Mouse (Mus musculus) left cerebral cortex, postnatal 36 days (tissue): Measurements from ENCODE around the gene Dpep1. TPM values are rescaled to one million over a fixed set of nuclear protein-coding genes. Genes with fewer than 3 reads are reported as not detected.

Experiments
- DNase-seq, 2 experiments: peaks; one replicate each; pipeline ENCODE4 v3.0.0; 2021 to 2022; ENCODE audit warnings: low spot score in 2 of 2, mixed read lengths in 1 of 2
- intact Hi-C: fragments of 180-260 bp; cut with DNase I; formaldehyde crosslinking; loops from one replicate; pipeline ENCODE4 v1.15.1; 2025
- total RNA-seq, 2 experiments: library from RNA; stranded (reverse); gene quantifications; 2 replicates each; pipeline ENCODE4 v1.2.3; 2021

Dpep1 gene
- total RNA-seq, 2 experiments from 2014 or later, result not detected

DNA sequence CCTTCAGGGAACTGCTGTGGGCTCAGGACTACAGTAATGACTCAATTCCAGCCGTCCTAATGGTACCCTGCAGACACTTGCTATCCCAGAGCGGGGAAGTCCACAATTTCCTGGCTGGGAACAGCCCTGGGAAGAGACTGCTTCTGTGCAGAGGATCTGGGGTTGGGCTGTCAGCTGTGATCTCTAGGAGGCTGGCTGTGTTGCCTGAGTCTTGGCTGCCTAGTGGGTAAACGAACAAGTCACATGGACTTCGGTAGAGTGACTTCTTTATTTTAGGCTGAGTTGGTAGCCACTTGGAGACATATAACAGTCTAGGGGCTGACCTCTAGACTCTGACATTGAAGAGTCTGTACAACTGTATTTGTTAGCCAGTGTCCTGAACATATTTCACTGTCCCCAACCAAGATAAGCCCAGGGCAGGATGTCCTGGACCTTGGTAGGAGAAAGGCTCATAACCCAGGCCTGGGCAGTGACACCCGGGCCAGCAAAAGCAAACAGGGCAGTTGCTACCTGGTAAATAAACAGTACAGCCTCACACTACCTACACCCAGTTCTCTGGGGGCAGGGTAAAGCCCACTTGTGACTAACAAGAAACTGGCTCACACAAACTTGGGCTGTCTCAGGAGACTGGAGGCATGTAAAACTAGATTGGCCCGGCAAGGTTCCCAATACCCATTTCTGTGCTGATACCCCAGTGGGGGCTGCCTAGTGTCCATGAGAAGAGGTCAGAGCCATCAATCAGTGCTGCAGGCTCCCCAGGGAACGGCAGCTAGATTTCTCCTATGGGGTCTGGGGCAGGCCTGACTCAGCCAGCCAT is 56.3 kb downstream of the Dpep1 start:
- intact Hi-C loops, result no loop called here
- DNase-seq, result no peak

DNA sequence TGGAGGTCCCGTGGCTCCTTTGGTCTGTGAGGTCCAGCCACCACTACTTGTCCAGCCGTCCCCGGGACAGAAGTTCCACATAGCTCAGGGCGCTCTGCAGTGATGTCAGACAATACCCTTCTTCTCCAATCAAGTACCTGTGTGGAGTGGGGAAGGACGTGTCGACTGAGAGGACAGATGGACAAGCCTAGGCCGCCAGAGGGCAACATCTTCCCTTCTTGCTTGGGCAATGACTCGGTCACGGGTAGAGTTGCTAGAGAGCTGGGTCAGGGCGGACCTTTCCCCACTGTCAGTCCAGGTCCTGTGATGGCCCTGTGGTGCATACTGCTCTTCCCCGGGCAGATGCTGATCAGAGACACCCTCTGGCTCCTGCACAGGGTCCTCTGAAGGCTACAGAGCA is 57.0 kb downstream of the Dpep1 start:
- intact Hi-C loops, result no loop called here
- no peak for DNase-seq

DNA sequence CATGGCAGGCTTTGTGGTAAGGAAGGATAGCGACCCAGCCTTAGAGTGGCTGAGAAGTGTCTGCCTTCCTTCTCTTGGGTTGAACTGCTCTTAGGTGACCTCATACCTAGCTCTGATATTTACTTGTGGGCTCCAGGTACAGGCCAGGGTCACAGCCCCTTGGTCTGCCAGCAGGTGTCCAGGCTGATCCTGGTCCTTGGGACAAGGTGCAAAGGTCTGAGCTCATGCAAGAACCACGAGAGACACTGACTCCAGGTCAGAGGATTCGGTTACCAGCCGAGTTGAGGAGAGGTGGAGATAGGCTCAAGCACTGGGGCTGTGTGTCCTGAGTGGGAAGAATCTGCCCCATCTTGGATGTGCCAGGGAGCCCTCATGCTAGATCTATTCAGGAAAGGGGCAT is 58.3 kb downstream of the Dpep1 start:
- DNase-seq, result no peak
- intact Hi-C loops, result no loop called here

DNA sequence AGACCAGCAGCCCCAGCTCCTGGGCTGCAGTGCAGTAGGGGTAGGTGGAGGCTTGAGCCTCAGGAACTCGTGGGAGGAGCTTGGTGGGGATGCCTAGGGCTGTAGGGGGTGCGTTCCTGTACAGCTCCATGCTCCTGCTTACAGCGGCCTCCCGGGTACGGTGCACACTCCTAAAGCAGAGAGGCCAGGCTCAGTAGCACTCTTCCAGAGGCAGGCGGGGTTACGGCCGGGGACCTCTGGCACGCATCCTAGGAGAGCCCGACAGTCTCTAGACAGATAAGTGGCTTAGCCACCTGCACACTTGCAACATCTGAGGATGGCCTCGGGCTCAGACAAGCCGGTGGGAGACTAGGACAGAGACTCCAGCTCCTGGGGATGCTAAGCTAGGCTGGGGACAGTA is 59.5 kb downstream of the Dpep1 start:
- no peak for DNase-seq
- intact Hi-C loops, result no loop called here

DNA sequence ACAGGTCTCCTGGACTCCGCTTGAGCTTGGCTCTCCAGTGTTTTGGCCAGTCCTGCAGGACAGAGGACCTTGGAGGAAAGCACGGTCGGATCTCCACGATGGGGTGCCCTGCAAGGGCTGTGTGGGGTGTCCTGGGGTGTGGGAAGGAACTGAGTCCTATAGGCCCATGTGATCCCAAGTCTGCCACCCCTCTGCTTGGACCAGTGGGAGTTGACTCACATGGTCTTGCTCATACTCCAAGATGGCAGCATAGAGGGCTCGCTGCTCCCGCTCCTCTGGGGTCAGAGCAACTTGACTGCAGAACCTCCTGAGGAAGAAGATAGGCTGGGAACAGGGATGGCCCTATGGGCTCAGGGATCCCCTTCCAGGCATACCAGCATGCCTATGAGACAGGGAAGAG is 61.7 kb downstream of the Dpep1 start:
- no peak for DNase-seq
- intact Hi-C loops, result no loop called here

DNA sequence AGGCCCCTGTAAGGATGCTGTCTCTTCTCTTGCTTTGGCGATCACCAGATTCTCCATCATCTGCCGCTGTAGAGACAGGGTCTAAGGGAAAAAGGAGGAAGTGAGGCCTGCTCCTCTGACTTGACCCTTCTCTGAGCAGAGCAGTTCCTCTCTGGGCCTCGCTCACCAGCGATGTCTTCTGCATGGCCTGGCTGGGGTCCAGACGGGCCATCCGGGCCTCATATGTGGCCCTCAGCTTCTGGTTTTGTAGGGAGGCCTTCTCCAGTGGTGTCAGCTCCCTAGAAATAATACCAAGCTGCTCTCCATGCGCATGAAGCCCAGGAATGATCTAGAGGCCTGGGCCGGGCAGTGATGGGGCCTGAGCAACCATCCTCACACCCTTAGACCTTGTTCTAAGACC is 62.6 kb downstream of the Dpep1 start:
- intact Hi-C loops, result no loop called here

DNA sequence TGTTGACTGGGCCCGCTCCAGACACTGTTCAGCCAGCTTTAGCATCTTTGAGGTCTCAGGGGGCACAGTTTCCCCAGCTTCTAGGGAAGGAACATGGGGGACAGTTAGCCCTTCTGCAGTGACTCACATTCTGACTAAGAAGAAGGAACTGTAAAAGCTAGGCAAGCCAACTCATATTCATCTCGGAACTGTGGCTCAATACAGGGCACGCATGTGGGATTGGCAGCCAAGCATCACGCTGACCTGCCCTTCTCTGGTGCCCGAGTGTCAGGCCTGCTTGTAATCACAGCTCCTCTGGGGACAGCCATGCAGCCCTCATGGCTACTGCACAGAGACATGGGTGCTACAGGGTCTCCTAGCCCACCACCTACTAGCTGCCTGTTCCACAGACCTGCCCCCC is 64.9 kb downstream of the Dpep1 start:
- DNase-seq, result no peak
- intact Hi-C loops, result no loop called here

More for the DNA sequence above, 62.6 kb downstream of the Dpep1 start:
- no peak for DNase-seq

Other genes with a start within 250 kb of the Dpep1 start
- gene Ankrd11, start 144.0 kb upstream of the Dpep1 start, total RNA-seq, result 100 to 1,000 TPM; 145 to 177 TPM
- 10 to 100 TPM; 58.2 to 62.2 TPM for gene Spg7, start 123.3 kb upstream of the Dpep1 start, total RNA-seq
- 100 to 1,000 TPM; 350 to 427 TPM for gene Rpl13, start 83.9 kb upstream of the Dpep1 start, total RNA-seq
- gene Cpne7, start 68.9 kb upstream of the Dpep1 start, total RNA-seq, result 10 to 100 TPM; 42.7 to 75.2 TPM
- not detected for gene Sult5a1, start 27.9 kb upstream of the Dpep1 start, total RNA-seq
- gene Chmp1a, start 26.5 kb downstream of the Dpep1 start, total RNA-seq, result 100 to 1,000 TPM in 1 of 2 experiments, 10 to 100 TPM in 1; 95.8 to 113 TPM
- gene Spata33, start 26.6 kb downstream of the Dpep1 start, total RNA-seq, result 1 to 10 TPM; 6.4 to 7.5 TPM
- gene Cdk10, start 38.6 kb downstream of the Dpep1 start, total RNA-seq, result 100 to 1,000 TPM in 1 of 2 experiments, 10 to 100 TPM in 1; 76.8 to 101 TPM
- 10 to 100 TPM; 86.7 to 88.8 TPM for gene Spata2l, start 50.0 kb downstream of the Dpep1 start, total RNA-seq
- 10 to 100 TPM; 19.2 to 24.8 TPM for gene Zfp276, start 68.0 kb downstream of the Dpep1 start, total RNA-seq
- 10 to 100 TPM; 56.1 to 67.6 TPM for gene Vps9d1, start 68.1 kb downstream of the Dpep1 start, total RNA-seq
- gene Fanca, start 132.3 kb downstream of the Dpep1 start, total RNA-seq, result 1 to 10 TPM; 2.7 TPM
- 10 to 100 TPM; 14.8 to 18.2 TPM for gene Spire2, start 146.5 kb downstream of the Dpep1 start, total RNA-seq
- gene Tcf25, start 187.5 kb downstream of the Dpep1 start, total RNA-seq, result 100 to 1,000 TPM; 543 to 593 TPM
- under 1 TPM in 1 of 2 experiments, not detected in 1; 0.14 TPM for gene Mc1r, start 220.9 kb downstream of the Dpep1 start, total RNA-seq
- 100 to 1,000 TPM; 399 to 458 TPM for gene Tubb3, start 225.2 kb downstream of the Dpep1 start, total RNA-seq
- 10 to 100 TPM; 62.0 to 64.3 TPM for gene Def8, start 237.3 kb downstream of the Dpep1 start, total RNA-seq